Mouse (Mus musculus): ENCODE results near the gene Olfr1471.
"Not testable (repeated sequence)": the region's sequence is repeated elsewhere in the genome, so short reads cannot be mapped to it uniquely, and the experiment has no call there.

Gene Olfr1471

DNA sequence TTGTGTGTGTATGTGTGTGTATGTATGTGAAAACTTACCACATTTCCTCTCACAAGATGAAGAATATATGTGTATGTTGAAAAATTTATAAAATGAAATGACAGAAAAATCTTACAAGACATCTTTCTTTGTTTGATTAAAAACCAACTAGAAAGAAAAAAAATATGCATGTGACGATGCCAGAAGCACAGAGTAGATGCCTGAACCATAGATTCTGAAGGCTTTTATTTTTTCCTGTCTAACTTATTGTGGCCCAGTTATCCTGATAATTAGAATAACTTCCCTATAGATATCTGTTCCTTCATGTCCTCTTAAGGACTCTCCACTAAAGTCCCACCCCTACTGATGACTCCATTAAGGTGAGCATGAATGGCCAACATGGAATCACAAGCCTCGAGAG lies at the start of gene Olfr1471:
Gene Olfr1471 (plus strand): TSS at position 301 of the 400 bp plus-strand sequence.
- not testable (repeated sequence) for DNase-seq (ENCODE audit: low spot score in 2 of 2)

DNA sequence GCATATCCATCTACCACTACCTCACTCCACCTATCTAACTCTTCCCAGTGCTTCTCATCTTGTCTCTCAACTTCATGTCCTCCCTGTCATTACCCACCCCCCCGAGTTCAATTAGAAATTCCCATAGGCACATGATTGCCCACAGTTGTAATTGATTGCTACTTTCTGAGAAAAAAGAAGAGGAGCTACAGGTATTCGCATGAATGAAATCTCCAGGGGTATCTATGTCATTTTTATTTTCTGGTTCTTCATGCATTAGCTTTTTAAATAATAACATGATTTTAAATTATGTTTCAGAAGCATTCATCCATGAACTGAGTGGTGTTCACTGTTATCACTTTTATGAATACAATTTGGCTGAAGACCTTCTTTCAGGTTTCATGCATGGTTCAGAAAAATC lies 35.7 kb upstream of the Olfr1471 start, which contains the start of gene Olfr1469:
Gene Olfr1469 (plus strand): TSS at position 301 of the 400 bp plus-strand sequence.
- DNase-seq (ENCODE audit: low spot score in 2 of 2), result no peak

DNA sequence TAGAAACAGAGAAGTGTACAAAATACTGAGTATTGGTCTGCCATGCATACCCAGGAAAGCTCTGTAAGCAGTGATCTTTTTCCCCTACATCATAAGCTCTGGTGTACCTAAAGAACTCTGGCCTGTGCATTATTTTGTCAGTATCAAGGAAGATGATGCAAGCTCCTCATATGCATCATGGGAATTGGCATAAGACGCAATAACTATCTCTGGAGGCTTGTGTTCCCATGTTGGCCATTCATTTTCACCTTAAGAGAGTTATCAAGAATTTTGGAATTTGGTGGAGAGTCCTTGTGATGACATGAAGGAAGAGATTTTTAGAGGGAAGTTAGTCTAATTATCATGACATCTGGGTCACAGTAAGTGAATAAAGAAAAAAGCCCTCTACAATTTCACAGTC lies 12.8 kb downstream of the Olfr1471 start, which contains the start of gene Olfr1472:
Gene Olfr1472 (minus strand): TSS at position 101 of the 400 bp plus-strand sequence.
- DNase-seq (ENCODE audit: low spot score in 2 of 2), result no peak

DNA sequence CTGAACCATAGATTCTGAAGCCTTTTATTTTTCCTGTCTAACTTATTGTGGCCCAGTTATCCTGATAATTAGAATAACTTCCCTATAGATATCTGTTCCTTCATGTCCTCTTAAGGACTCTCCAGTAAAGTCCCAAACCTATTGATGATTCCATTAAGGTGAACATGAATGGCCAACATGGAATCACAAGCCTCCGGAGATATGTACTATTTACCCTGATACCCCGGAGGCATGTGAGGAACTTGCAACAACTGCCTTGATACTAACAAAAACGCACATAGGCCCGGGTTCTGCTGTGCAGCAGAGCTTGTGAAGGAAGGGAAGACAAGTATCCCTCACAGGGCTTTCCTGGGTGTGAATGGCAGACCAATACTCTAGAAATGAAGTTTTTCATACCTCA lies 26.1 kb downstream of the Olfr1471 start, which contains the start of gene Olfr1474:
Gene Olfr1474 (plus strand): TSS at position 301 of the 400 bp plus-strand sequence.
- DNase-seq (ENCODE audit: low spot score in 2 of 2), result not testable (repeated sequence)

DNA sequence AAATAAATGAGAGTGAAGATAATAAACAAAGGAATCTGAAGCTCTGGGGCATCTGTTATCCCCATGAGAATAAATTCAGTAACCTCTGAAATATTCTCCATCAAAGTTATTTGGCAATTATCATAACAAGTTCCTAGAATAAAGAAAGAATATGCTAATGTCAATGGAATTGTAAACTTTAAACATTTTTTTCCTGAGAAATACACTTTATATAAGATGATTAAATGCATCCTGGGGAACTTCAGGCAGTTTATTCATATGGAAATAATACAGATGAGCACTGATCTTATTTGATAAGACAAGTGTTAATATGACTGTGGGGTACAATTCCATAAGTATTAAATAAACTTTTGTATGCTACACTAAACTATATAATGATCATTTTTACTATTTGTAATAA lies 36.9 kb downstream of the Olfr1471 start, which contains the start of gene Olfr1475:
Gene Olfr1475 (minus strand): TSS at position 101 of the 400 bp plus-strand sequence.
- DNase-seq (ENCODE audit: low spot score in 2 of 2), result no peak

DNA sequence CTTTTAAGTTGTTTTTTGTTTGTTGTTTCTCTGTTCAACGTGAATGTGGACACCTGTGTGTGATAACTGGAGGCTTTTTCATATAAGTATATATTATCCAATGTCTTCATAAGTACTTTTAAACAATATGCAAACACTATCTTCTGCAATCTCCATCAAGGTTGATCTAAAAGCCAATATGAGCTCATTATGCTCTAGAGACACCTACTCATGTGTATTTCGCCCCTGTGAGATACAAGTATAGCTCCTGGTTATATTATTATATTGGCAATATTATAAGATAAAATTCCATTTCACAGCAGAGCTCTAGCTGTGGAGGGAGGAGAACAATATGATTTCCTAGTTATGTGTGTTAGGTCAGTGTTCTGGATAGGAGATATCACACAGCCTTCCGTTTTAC lies 57.0 kb downstream of the Olfr1471 start, which contains the start of gene Olfr1477:
Gene Olfr1477 (plus strand): TSS at position 301 of the 400 bp plus-strand sequence.
- DNase-seq (ENCODE audit: low spot score in 2 of 2), result no peak
